Mouse (Mus musculus): ENCODE measurements at regions not wholly inside any gene's neighbourhood (a gene's known extent, or its start where the extent isn't known, plus 50 kb on each side); places are given as distances from the start of the nearest gene placed in this dataset.

DNA sequence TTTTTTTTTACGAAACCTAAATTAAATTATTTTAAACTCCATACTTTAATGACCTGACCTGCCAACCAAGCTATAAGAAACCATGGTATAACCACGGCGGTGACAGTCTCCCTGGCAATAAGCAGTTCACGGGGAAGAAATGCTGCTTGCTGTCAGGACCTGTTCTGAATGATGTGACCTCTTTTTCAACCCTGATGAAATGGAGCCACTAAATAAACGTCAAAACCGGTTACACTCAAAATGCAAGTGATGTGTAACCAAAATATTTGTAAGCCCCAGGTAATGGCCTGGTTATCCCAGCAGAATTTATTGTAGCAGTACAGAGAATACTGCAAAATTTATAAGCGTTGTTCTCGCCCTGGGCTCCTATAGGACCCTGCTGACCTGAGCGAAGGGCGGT is 111.4 kb downstream of the Mis18a start:
- no peak for DNase-seq (ENCODE audit: low read depth, low spot score)

DNA sequence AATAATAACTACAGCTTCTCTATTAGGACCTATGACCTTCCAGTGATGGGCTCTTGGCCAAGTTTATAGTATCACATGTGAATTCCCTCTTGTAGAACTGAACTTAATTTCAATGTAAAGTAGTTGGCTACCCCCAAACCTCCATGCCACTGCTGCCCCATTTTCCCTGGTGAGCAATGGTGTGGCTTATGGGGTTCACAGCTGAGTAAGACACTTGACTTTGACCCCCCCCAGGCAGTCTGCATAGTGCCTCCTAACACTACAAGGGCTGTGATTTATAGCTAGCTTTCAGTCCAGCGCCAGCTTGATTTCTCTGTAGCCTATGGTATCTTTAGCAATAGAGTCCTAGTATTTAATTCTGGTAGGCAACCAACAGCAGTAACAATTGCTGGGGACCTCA is 113.1 kb downstream of the Mis18a start:
- DNase-seq (ENCODE audit: low read depth, low spot score), result no peak

DNA sequence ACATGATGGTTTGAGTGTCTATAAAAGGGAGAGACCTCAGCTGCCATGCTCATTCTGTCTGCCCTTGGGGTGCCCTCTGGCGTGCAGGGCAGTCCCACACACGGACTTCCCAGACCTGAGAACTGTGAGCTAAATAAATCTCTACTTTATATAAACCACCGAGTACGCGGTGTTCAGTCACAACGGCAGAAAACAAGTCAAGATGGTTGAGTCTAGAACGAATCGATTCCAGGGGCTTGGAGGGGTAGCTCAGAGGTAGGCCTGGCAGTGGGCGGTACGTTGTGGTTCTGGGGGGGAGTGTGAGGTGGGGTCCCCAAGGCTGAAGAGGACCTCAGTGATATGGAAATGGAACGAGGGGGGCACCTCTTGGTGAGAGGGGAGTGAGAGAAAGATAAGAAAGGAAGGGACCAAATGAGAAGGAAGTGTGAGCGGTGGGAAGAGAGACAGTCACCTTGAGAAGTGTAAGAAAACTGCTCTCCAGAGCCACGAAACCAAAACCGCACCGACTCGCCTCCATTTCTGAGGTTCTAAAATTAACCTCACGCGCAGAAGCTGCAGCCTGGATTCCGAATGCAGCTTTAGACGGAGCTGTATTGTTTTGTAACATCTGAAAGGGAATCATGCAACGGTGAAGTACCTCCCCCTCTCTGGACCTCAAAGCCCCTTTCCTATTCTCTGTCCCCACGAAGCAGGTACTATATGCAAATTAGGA is 117.0 kb downstream of the Mis18a start:
- no peak for DNase-seq (ENCODE audit: low read depth, low spot score)

DNA sequence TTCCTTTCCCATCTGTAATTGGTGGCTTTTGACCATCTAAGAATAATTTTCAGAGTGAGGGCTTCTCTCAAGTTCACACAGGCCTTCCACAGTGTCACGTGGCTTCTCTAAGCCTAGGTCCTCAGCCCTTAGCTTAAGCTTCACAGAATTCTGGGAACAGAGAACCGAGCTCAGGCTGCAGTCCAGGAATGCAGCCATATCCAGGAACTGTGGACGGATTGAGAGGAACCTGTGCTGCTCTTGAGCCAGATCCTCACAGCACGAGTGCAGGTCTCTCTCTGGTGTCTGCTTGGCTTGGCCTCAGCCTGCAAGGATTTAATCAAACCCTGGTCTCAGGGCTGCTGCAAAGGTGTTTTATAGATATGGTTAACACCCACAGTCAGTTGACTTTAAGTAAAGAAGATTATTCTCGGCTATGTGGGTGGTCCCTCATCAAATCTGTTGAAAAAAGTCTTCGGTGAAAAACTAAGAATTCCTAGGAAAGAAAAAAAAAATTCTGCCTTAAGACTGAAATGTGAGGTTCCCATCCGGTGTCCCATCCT is 127.8 kb downstream of the Mis18a start:
- DNase-seq (ENCODE audit: low read depth, low spot score), result no peak

DNA sequence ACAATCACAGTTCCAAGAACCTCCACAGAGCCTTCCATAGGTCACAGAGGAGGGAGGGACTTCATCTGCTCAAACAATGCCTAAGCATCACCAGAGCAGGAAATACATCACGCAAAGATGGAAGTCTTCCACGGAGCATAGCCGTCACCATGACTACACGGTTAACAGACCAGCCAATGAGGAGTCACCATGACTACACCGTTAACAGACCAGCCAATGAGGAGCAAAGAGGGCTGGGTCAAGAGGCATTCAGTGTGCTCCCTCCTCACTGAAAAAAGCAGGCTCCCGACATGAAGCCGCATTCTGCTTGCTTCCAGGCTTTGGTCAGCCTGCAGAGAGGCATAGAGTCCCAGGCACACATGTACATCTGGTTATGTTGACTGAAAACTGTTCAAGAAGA is 128.5 kb downstream of the Mis18a start:
- DNase-seq (ENCODE audit: low read depth, low spot score), result no peak

DNA sequence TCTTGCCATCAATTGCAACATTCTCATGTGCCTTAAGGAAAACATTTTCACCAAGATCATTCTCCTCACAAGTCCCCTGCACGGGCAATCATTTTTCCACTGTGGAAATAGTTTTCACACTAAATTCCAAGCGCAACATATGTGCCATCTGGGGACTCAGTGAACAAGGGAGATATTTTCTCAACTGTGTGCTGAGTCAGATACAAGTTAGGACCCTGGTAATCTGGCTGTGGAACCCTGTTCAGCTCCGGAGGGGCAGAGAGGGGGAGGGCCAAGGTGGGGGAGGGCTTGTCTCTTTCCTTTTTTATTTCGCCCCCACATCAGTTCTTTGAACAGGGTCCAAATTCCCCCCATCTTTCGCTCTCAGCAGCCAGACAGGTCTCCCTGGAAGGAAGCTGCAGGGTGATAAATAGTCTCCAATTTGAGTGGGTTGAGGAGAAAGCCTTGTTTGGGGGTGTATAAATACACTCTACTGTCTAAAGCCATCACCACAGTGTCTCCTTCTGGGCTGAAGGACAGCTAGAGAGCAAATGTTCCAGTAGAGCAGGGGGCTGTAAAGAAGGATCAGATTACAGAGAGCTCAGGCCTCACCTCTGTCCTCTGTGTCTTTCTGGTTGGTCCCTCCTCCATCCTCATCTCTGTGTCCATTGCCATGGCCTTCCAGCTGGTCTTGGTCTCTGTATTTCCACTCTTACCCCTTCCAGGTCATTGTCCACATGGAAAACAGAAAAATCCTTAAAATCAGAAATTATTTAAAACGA is 134.3 kb downstream of the Mis18a start:
- no peak for DNase-seq (ENCODE audit: low read depth, low spot score)

DNA sequence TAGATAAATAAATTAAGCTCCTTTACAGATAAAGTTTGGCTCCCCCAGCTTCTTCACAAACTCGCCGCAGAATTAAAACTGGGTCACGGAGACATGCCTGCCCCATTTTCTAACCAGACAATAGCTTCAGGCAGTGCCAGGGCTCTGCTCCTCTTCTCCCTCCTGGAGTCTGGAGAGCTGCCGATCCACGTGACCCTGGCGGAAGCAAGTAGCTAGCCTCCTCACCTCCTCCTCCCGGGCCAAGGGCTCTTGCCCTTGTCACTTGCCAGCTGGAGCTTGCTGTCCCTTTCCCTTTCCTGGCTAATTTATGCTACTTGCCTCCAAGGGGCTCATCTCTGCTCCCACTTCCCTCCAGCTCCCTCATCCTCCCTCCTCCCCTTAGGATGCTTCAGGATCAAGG is 142.0 kb downstream of the Mis18a start:
- no peak for DNase-seq (ENCODE audit: low read depth, low spot score)

DNA sequence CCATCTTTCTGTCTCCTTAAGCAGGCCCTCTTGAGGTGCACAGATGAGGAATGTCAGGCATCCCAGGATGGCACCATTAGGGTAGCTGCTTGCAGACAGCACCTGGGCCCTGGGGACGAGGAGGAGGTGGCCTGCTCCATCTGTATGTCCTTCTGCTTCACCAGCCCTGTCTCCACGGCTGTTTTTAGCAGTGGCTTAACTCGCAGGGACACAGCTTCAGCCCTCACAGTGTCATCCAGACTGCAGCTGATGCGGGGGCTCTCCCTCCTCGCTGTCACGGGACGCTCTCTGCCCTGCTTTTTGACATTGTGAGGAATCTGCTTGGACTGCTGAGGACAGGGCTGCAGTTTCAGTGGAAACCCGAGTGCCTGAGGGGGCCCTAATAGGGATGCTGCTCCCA is 146.8 kb downstream of the Mis18a start:
- DNase-seq (ENCODE audit: low read depth, low spot score), result no peak

DNA sequence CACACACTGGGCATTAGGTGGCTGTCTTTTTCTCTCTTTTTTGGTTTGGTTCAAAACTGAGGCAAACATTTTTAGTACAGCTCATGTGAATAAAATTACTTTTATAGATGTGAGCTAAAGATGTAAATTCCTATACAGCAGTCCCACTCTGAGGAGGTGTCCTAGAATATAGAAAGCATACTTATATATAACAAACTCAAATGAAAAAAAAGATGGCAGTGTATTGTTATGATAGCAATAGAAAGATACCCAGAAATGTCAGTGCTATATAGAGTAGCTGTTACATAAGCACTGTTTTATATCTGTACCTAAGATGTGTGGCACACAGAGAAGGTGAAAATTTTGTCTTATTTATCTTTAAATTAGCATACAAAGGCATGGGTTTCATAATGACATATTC is 156.1 kb downstream of the Mis18a start:
- DNase-seq (ENCODE audit: low read depth, low spot score), result no peak

DNA sequence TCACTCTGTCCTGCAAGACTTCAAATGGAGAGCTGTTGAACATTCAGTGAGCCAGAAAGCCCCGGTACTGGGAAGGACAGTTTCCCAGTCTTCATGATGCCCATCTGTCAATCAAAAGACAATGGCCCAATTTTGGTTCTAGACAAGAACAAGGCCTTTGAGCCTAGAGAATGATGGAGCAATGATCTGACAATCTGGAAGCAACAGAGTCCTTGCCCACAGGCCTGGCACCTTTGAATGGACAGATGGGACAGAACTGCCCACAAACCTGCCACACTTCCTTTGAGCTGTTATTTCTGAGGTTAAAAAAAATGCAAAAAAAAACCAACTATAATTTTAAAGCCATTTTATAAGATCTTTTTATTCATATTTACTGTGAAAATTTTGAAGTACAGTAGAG is 157.4 kb downstream of the Mis18a start:
- no peak for DNase-seq (ENCODE audit: low read depth, low spot score)

DNA sequence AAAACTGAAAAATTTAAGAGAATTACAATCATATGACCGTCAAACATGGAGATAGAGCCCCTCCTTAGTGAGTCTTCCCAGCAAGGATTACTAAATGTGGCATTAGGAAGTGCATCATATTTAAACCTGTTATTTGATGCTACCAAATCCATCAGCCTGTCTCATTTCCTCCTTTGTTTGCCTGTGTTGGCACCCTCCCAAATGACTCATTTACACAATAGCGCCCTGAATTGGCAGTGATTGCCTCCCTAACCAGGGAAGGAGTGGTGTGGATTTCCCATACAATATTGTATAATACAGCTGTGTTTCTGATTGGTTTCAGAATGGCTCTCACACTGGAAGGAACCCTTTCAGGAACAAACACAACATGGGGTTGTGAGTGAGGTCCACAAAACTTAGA is 162.0 kb downstream of the Mis18a start:
- peak; percentile 22 for DNase-seq (ENCODE audit: low read depth, low spot score)

DNA sequence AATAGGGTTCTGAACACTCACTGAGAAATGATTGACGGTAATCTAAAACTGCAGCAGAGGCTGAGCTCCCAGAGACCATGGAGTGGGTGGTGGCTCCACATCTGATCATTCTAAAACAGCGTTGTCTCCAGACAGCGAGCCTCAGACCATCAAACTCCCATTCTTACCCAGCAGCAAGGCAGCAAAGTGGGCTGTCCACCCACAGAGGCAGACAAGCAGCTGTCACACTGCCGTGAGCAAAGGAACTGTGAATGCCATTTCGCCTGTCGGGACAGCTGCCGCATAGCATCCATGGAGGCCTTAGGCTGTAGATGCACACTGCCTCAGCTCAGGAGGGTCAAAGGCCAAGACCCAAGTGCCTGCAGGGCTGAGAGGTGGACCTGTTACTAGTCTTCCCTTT is 167.3 kb downstream of the Hunk start:
- no peak for DNase-seq (ENCODE audit: low read depth, low spot score)

DNA sequence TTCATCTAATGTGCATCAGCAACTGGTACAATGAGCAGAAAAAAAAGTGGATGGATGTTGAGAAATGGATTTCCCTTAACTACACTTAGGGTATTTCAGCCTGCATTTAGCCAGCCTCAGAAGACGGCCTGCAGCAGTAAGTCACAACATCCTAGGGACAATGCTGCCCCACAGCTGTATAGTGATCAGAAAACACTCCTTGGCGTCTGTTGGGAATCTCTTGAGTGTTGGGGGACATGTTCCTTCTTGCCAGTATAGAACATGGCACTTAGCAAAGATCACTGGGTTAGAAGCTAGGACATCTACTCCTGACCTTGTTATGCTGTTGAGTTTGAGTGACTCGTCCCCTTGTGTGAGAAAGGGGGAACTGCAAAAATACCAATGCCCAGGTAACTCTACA is 165.2 kb downstream of the Hunk start:
- no peak for DNase-seq (ENCODE audit: low read depth, low spot score)

DNA sequence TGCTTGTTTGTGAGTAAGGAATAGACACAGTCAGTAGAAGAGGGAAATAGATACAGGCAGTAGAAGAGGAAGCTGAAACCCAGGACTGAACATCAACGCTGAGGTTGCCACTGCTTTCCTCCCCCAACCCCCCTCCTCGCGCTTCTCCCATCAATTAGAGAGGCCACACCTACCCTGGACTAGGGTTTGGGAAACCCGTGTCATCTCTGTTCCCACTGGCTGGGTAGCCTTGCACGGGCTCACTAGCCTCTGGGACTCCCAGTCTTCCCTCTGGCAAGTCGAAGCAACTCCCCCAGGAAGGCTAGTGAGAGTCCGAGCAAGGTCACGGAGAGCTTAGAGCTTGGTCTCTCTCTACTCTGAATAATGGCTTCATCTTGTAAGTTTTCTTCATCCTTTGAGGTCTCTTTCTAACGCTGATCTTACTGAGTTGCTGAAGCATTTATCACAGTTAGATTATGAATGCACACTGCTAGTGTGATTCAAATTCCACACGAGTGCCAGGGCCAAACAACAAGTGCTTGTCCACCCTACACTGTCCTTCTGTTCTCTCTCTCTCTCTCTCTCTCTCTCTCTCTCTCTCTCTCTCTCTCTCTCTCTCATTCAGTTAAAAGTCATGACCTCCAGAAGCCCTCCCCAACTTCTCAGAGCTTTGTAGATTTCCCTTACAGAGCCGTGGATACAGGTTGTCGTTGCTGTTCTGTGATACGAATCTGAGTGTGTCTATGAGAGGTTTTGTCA is 164.4 kb downstream of the Hunk start:
- no peak for DNase-seq (ENCODE audit: low read depth, low spot score)

All from brain, embryonic 18.5 days (tissue).